Mouse (Mus musculus) liver, embryonic 18 days (tissue): ENCODE data around the gene Cpt1b. TPM values are rescaled to one million over a fixed set of nuclear protein-coding genes. Genes with fewer than 3 reads are reported as not detected.

Experiments used
- polyA plus RNA-seq: library from polyadenylated mRNA; depleted of rRNA; stranded (reverse); fragments of >200 nt; gene quantifications from 2 replicates; pipeline ENCODE4 v1.2.3, GENCODE M21; 2012; rRNA removed

Gene Cpt1b
- polyA plus RNA-seq, result 21.3 and 23.0 TPM in 2 replicates

GRCm38 (mm10) chr15:89425711-89426121 is at the start of gene Cpt1b:
Cpt1b (minus strand) TSS chr15:89425863.

GRCm38 (mm10) chr15:89453865-89454478 is 28.3 kb upstream of the Cpt1b start, which contains the start of gene Mapk8ip2:
Mapk8ip2 (plus strand) TSS chr15:89453913.

GRCm38 (mm10) chr15:89429352-89430221 is 3.9 kb upstream of the Cpt1b start, which contains the start of the genes C730034F03Rik, Gm44502 and Chkb:
C730034F03Rik (plus strand) TSS chr15:89429589.
Gm44502 (minus strand) TSS chr15:89429696.
Chkb (minus strand) TSS chr15:89429908.

GRCm38 (mm10) chr15:89410118-89410517 is 15.5 kb downstream of the Cpt1b start, which contains the start of gene Syce3:
Syce3 (minus strand) TSS chr15:89410503.

GRCm38 (mm10) chr15:89384617-89385016 is 41.0 kb downstream of the Cpt1b start, which contains the start of gene Klhdc7b:
Klhdc7b (plus strand) TSS chr15:89384917.

GRCm38 (mm10) chr15:89378831-89379401 is 46.7 kb downstream of the Cpt1b start, which contains the start of gene Odf3b:
Odf3b (minus strand) TSS chr15:89379282.

GRCm38 (mm10) chr15:89376957-89377356 is 48.7 kb downstream of the Cpt1b start, which contains the start of gene Tymp:
Tymp (minus strand) TSS chr15:89377039.

GRCm38 (mm10) chr15:89373762-89374248 is 51.9 kb downstream of the Cpt1b start, which contains the start of gene Sco2:
Sco2 (minus strand) TSS chr15:89373846.

Other genes starting within 250 kb of the Cpt1b start
- gene Plxnb2, start 245.1 kb downstream of the Cpt1b start, polyA plus RNA-seq, result 37.7 and 44.3 TPM in 2 replicates
- gene Dennd6b, start 229.4 kb downstream of the Cpt1b start, polyA plus RNA-seq, result 5.4 and 6.4 TPM in 2 replicates
- 13.5 and 14.0 TPM in 2 replicates for gene Ppp6r2, start 214.3 kb downstream of the Cpt1b start, polyA plus RNA-seq
- gene Sbf1, start 110.6 kb downstream of the Cpt1b start, polyA plus RNA-seq, result 26.2 and 28.5 TPM in 2 replicates
- 10.3 and 11.8 TPM in 2 replicates for gene Adm2, start 103.1 kb downstream of the Cpt1b start, polyA plus RNA-seq
- 12.7 and 15.7 TPM in 2 replicates for gene Miox, start 91.5 kb downstream of the Cpt1b start, polyA plus RNA-seq
- gene Lmf2, start 70.2 kb downstream of the Cpt1b start, polyA plus RNA-seq, result 9.9 and 11.9 TPM in 2 replicates
- 51.8 and 56.2 TPM in 2 replicates for gene Ncaph2, start 70.1 kb downstream of the Cpt1b start, polyA plus RNA-seq
- gene Sco2, start 52.0 kb downstream of the Cpt1b start, polyA plus RNA-seq, result 21.4 and 21.6 TPM in 2 replicates
- 1.3 and 1.6 TPM in 2 replicates for gene Tymp, start 48.8 kb downstream of the Cpt1b start, polyA plus RNA-seq
- 0.96 and 1.2 TPM in 2 replicates for gene Odf3b, start 46.6 kb downstream of the Cpt1b start, polyA plus RNA-seq
- not detected in 2 replicates for gene Klhdc7b, start 40.9 kb downstream of the Cpt1b start, polyA plus RNA-seq
- 0.19 TPM in 1 of 2 replicates, not detected in the other for gene Syce3, start 15.4 kb downstream of the Cpt1b start, polyA plus RNA-seq
- 1.2 and 1.3 TPM in 2 replicates for gene C730034F03Rik, start 3.7 kb upstream of the Cpt1b start, polyA plus RNA-seq
- 0.28 and 0.46 TPM in 2 replicates for gene Gm44502, start 3.8 kb upstream of the Cpt1b start, polyA plus RNA-seq
- 28.2 and 29.0 TPM in 2 replicates for gene Chkb, start 4.0 kb upstream of the Cpt1b start, polyA plus RNA-seq
- 0.01 TPM in 2 replicates for gene Mapk8ip2, start 28.1 kb upstream of the Cpt1b start, polyA plus RNA-seq
- 6.8 and 7.0 TPM in 2 replicates for gene Arsa, start 51.6 kb upstream of the Cpt1b start, polyA plus RNA-seq
- gene Shank3, start 73.8 kb upstream of the Cpt1b start, polyA plus RNA-seq, result 1.4 and 2.4 TPM in 2 replicates
- 0.04 and 0.07 TPM in 2 replicates for gene Acr, start 142.5 kb upstream of the Cpt1b start, polyA plus RNA-seq
- 6.5 and 6.9 TPM in 2 replicates for gene Rabl2, start 166.1 kb upstream of the Cpt1b start, polyA plus RNA-seq